Mouse (Mus musculus) embryonic stem cell, embryonic (primary cell): Measurements from ENCODE around the gene Lman2l.

Experiments
- CTCF ChIA-PET, 4 experiments: fragments of 300-600 bp in 2 of 4; fragments of 350-600 bp in 2 of 4; sonication (Branson Sonifier 250); formaldehyde crosslinking; loops; one replicate each; lab custom pipeline; 2022; ENCODE audit warnings: inconsistent platforms in 2 of 4; lab: Charles Lee
- POLR2A ChIA-PET, 4 experiments: fragments of 300-600 bp in 2 of 4; fragments of 350-600 bp in 2 of 4; sonication (Branson Sonifier 250); formaldehyde crosslinking; loops; one replicate each; lab custom pipeline; 2022; ENCODE audit warnings: antibody characterized with exemption in 4 of 4, inconsistent platforms in 1 of 4; lab: Charles Lee

Gene Lman2l

GRCm38 (mm10) chr1:36444471-36445464, at the start of gene Lman2l:
Gene Lman2l, minus strand, starts transcription at chr1:36445271.
- ChIA-PET POLR2A (interaction anchor here in 3 of 4 experiments (0.5 to 1.7 kb wide), 19 partner anchors 11 to 834 kb away, joined by 3 to 8 read pairs (median 4); no protein-coding TSS in a partner anchor), CTCF (interaction anchor here (0.5 to 2.6 kb wide), 12 partner anchors 55 to 808 kb away, joined by 3 to 5 read pairs (median 3); no protein-coding TSS in a partner anchor)

DNA sequence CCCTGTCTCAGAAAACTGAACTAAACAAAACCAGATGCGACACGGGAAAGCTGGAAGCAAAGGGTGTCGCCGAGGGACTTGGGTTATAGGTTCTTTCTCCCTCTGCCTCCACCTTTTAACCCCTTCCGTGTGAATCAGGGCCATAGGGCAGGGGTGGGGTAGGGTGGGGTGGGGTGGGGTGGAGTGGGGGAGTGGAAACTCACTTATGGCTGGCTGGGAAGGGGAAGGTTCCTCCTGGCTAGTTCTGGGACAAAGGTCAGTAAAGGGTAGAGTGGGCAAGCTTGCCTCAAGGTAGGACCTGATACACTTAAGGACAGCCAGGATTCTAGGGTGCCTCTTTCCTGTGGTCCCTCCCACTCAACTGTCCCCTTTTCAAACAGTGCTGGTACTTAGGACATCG, 48.2 kb upstream of the Lman2l start:
- POLR2A ChIA-PET: interaction anchor here in 3 of 4 experiments (0.5 to 1.7 kb wide), 5 partner anchors 7 to 249 kb away, joined by 3 to 5 read pairs (median 3); partner anchors contain the start of genes Ankrd39 (in 1 of the 3) and Uggt1 (in 1 of the 3)
- CTCF ChIA-PET: interaction anchor here in 3 of 4 experiments (0.6 to 2.2 kb wide), 7 partner anchors 8 to 1087 kb away, joined by 3 to 19 read pairs (median 5); partner anchors contain the start of gene Cnnm3 (in 1 of the 3)

DNA sequence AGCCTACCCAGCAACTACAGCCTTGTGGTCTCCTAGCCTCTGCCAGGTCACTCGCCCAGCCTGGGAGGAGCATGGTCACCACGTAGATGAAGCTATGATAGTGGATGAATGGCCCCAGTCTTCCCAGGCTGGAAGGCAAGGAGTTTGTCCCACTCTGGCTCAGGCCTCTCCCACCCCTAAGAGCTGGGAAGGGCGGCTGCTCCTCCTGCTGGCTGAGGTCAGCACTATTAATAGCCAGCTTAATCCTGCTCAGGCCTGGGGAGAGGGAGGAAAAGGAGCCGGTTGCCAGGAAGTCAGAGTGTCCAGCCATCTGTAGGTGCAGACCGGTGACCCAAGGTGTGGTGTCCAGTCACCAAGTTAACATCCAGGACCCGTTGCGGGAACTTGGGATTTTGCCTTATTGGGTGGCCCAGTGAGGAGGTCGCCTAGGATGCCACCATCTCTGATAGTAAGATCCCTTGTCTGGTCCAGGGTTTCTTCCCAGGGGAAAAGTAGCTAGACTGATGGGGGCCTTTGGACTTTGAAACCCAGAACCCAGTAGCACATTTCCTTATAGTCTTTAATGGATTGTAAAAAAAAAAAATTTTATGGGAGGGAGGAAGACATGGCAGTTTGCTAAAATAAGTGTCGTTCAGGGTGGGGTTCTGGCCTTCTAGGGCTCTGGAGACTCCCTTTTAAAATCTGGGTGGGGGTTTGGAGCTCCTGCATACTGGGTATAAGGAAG, 47.5 kb upstream of the Lman2l start:
- ChIA-PET POLR2A (interaction anchor here in 3 of 4 experiments (0.5 to 1.7 kb wide), 9 partner anchors 8 to 248 kb away, joined by 3 to 5 read pairs (median 3); partner anchors contain the start of genes Arid5a (in 2 of the 3), Ankrd39 (in 1 of the 3), Kansl3 (in 1 of the 3) and Uggt1 (in 1 of the 3)), CTCF (interaction anchor here (0.6 to 2.2 kb wide), 16 partner anchors 9 to 1087 kb away, joined by 3 to 19 read pairs (median 5); partner anchors contain the start of genes Ankrd39 (in 1 of the 4), Cnnm3 (in 1 of the 4) and Cnnm4 (in 1 of the 4))

DNA sequence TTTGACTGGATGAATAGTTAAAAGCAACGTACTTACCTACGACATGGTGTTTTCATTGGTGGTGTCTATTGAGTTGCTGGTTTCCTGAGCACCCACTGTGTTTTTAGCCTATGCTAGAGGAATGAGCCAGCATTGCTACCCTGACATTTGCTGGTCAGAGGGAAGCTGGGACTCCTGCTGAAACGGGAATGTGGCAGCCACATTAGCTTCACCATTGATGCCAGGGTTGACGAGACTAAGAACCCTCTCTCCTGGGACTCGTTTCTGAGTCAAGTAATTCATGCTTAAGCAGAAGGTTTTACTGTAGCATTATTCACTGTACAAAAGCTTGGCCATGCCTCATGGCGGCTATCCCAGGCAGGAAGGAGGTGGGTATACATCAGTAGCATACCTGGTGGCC, 44.6 kb upstream of the Lman2l start:
- ChIA-PET POLR2A (interaction anchor here in 1 of 4 experiments (0.6 to 0.9 kb wide), 2 partner anchors 120 to 436 kb away, joined by 3 read pairs; no protein-coding TSS in a partner anchor), CTCF (interaction anchor here in 2 of 4 experiments (0.6 to 1.0 kb wide), 3 partner anchors 12 to 846 kb away, joined by 3 to 5 read pairs (median 4); no protein-coding TSS in a partner anchor)

GRCm38 (mm10) chr1:36487111-36487510, 42.0 kb upstream of the Lman2l start:
- ChIA-PET CTCF (no interaction called here), POLR2A (interaction anchor here in 1 of 4 experiments (0.6 kb wide), 1 partner anchor 115 kb away, joined by 3 read pairs; no protein-coding TSS in a partner anchor)

DNA sequence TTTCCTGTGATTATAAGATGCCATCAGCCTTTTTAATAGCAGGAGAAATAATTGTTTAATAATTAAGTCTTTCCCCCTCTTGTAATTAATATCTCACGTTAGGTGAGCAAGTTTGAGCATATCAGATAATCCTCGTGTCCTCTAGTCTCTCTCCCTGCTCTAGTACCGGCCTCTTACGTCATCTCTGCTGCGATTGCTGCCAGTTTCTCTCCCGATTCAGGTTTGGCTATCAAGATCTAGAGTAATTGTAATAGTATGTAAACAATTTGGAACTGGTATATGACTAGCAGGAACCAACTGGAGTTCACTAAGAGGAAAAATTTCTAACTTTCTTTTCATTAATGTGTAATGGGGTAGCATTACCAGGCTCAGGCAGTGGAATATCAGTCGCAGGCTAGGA, 40.0 kb upstream of the Lman2l start:
- CTCF ChIA-PET: interaction anchor here in 1 of 4 experiments (0.6 to 1.7 kb wide), 2 partner anchors 16 to 128 kb away, joined by 9 to 10 read pairs; no protein-coding TSS in a partner anchor
- POLR2A ChIA-PET: interaction anchor here in 3 of 4 experiments (0.6 to 1.6 kb wide), 4 partner anchors 11 to 239 kb away, joined by 3 to 5 read pairs (median 4); no protein-coding TSS in a partner anchor

DNA sequence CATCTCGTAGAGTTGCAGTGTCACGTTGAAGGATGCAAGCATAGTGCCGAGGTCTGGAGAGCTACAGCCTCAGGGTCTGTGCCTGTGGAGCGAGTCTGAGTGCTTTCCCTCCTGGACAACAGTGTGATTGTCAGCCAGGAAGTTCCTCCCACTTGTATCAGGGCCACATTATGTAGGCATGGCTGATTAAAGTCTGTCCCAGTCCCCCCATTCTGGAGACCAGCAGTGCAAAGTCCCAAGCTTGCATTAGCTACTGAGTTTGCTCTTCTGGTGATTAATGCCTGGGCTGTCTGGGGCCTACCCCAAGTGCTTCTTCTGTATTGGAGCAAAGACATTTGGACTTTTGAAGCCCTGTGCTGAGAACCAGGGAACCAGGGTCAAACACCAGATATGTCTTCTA, 38.8 kb upstream of the Lman2l start:
- POLR2A ChIA-PET: interaction anchor here in 3 of 4 experiments (0.6 to 1.6 kb wide), 3 partner anchors 13 to 215 kb away, joined by 3 to 4 read pairs (median 3); no protein-coding TSS in a partner anchor
- CTCF ChIA-PET: interaction anchor here (0.5 to 2.2 kb wide), 4 partner anchors 17 to 49 kb away, joined by 3 to 7 read pairs (median 4); no protein-coding TSS in a partner anchor

DNA sequence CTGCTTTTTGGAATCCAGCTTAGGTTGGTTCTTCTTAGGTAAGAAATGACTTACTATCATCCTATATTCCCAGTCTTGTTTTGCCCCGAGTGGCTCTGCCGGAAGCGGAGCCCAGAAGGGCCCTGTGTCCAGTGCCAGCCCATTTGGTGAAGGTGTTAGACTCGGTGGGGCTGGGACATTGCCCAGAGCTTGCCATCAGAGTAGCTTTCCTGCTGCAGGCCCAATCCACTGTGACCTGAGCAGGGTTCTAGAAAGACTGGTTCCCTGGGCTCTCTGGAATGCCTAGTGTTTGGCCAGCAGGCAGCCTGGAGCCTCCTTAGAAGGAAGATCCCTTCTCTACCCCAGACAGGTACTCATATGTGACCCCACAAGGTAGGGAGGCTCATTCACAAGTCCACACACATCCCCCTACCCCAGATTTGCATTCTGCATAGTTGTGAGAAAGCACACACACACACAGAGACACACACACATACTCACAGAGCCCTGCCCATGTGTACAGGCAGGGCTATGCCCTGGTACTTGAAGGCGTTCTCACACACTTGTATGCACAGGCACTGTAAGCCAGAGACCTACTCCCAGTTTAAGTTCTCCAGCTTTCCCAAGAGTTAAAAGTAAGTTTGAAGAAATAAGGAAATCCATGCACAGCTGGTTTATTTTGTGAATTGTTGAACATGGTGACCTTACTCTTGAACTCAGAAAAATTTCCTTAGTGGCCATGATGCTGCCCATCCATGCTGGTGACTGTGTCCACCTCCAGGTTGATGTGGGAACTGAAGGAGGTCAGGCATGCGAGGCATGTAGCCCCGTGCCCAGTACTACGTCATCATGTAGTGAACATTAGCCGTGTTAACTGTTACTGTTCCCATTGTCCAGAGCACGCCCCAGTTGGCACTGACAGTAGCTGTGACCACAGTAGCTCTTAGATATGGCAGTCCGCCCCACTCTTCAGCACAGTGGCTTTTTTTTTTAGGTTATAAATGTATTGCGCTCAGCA, 35.1 kb upstream of the Lman2l start:
- CTCF ChIA-PET: interaction anchor here in 2 of 4 experiments (0.5 to 0.7 kb wide), 2 partner anchors 47 to 670 kb away, joined by 8 read pairs; no protein-coding TSS in a partner anchor
- POLR2A ChIA-PET: interaction anchor here in 1 of 4 experiments (1.2 kb wide), 1 partner anchor 8 kb away, joined by 3 read pairs; the partner anchor contains the start of gene Cnnm4

GRCm38 (mm10) chr1:36478343-36478795, 33.3 kb upstream of the Lman2l start:
- CTCF ChIA-PET: no interaction called here

DNA sequence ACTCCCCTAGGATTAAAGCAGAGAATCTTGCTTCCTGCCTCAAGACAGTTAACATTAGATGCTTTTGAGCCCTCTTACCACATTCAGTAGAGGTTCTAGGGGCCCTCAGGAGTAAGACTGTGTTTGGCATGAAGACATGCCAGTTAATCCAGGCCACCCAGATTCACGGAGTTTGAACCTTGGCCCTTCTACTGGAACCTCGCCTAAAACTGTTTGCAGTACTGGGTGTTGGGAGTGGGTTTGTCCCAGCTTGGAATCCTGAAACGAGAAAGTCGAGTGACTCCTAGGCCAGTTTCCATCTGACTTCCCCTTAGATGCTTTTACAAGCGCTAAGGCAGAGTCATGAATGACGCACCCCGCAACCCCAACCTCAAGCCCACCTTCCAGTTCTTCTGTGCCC, 31.4 kb upstream of the Lman2l start:
- ChIA-PET CTCF (interaction anchor here in 2 of 4 experiments (1.0 to 1.9 kb wide), 2 partner anchors 25 kb away, joined by 4 to 8 read pairs; no protein-coding TSS in a partner anchor), POLR2A (interaction anchor here in 2 of 4 experiments (1.1 to 2.2 kb wide), 3 partner anchors 9 to 71 kb away, joined by 3 to 6 read pairs (median 5); partner anchors contain the start of gene Ankrd39 (in 1 of the 2))

More at GRCm38 (mm10) chr1:36478343-36478795, 33.3 kb upstream of the Lman2l start:
- POLR2A ChIA-PET: no interaction called here

DNA sequence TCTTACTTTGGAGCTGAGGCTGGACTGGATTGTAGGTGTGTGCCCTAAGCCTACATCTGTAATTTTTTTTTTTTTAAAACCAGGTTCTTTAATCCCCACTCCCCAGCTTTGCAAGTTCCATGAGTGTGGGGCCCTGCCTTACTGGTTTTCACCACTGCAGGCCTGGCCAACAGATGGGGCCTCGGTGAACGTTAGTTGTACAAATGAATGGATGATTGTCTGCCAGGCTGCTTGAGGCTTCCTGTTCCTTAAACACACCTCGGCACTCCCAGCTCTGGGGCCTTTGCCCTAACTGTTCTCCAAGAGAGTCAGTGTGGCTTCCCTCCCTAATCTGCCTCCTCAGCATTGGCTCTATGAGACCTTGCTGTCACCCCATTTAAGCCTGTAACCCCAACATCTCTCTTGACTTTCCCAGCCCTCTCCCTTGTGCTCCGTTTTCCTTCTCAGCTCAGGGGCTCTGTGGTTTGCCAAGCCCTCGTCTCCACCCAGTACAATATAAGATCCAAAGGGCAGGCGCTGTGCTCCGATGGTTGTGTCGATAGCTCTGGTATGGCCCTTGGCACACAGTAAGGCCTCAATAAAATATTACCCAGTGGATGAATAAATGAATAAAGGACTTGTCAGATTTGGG, 30.5 kb upstream of the Lman2l start:
- POLR2A ChIA-PET: interaction anchor here in 1 of 4 experiments (1.8 to 2.2 kb wide), 2 partner anchors 8 to 72 kb away, joined by 5 to 6 read pairs; partner anchors contain the start of gene Ankrd39
- CTCF ChIA-PET: interaction anchor here in 3 of 4 experiments (0.7 to 2.3 kb wide), 4 partner anchors 10 to 26 kb away, joined by 3 to 8 read pairs (median 5); no protein-coding TSS in a partner anchor

DNA sequence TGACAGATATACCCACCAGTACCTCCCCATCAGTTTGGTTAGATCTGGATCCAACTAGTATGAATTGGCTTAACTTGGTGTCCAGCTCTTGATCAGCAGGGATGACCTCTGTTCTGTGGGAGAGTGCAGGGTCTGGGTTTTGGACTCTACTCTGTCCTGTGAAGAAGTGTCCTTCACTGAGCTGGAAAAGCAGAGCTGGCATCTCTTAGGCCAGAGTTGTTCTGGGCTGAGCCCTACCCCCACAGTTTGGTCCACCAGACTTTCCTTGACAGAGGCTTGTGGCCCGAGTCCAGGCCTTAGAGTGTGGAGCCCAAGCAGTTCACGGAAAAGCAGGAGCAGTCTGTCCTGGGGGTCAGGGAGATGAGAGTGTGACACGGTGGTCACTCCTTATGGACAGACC, 29.6 kb upstream of the Lman2l start:
- POLR2A ChIA-PET: interaction anchor here in 3 of 4 experiments (0.6 to 2.2 kb wide), 4 partner anchors 10 to 225 kb away, joined by 3 to 5 read pairs (median 4); no protein-coding TSS in a partner anchor
- CTCF ChIA-PET: interaction anchor here in 1 of 4 experiments (0.7 to 2.3 kb wide), 2 partner anchors 11 to 27 kb away, joined by 3 to 7 read pairs; no protein-coding TSS in a partner anchor

- CTCF ChIA-PET: interaction anchor here in 3 of 4 experiments (0.6 to 1.5 kb wide), 4 partner anchors 23 to 374 kb away, joined by 3 to 4 read pairs (median 4); no protein-coding TSS in a partner anchor
- POLR2A ChIA-PET: interaction anchor here in 2 of 4 experiments (1.2 to 2.2 kb wide), 5 partner anchors 11 to 167 kb away, joined by 3 to 6 read pairs (median 4); partner anchors contain the start of gene Arid5a (in 1 of the 2)
These were observed 28.2 kb upstream of the Lman2l start for GRCm38 (mm10) chr1:36473211-36473780.

GRCm38 (mm10) chr1:36472106-36472440, 27.0 kb upstream of the Lman2l start:
- POLR2A ChIA-PET: interaction anchor here (0.5 to 1.3 kb wide), 13 partner anchors 9 to 212 kb away, joined by 3 to 6 read pairs (median 3); partner anchors contain the start of genes Arid5a (in 2 of the 4) and Lman2l (in 1 of the 4)
- CTCF ChIA-PET: interaction anchor here in 3 of 4 experiments (0.5 to 1.4 kb wide), 11 partner anchors 20 to 212 kb away, joined by 3 to 10 read pairs (median 3); partner anchors contain the start of gene Ankrd39 (in 3 of the 3)
